Mouse (Mus musculus): ENCODE data around the gene Hbp1.

Hbp1 gene

GRCm38 (mm10) chr12:31950659-31951031 is 310 bp upstream of the Hbp1 start:
- no peak for DNase-seq (ENCODE audit: low spot score)

- DNase-seq (ENCODE audit: low spot score) = peak; percentile 97
Observed at GRCm38 (mm10) chr12:31949193-31949741, 1.1 kb downstream of the Hbp1 start.

GRCm38 (mm10) chr12:31948101-31949000 is 2.0 kb downstream of the Hbp1 start:
- DNase-seq (ENCODE audit: low spot score) = no peak

- peak; percentile 31 for DNase-seq (ENCODE audit: low spot score)
Observed at GRCm38 (mm10) chr12:31947476-31947875, 2.9 kb downstream of the Hbp1 start.

- DNase-seq (ENCODE audit: low spot score) = no peak
Observed at GRCm38 (mm10) chr12:31944405-31944804, 5.9 kb downstream of the Hbp1 start.

GRCm38 (mm10) chr12:31943020-31943654 is 7.2 kb downstream of the Hbp1 start:
- DNase-seq (ENCODE audit: low spot score) = no peak

GRCm38 (mm10) chr12:31939026-31939425 is 11.3 kb downstream of the Hbp1 start:
- DNase-seq (ENCODE audit: low spot score) = no peak

GRCm38 (mm10) chr12:31938391-31938997 is 11.8 kb downstream of the Hbp1 start:
- DNase-seq (ENCODE audit: low spot score) = no peak

GRCm38 (mm10) chr12:31937613-31938012 is 12.7 kb downstream of the Hbp1 start:
- DNase-seq (ENCODE audit: low spot score) = no peak

GRCm38 (mm10) chr12:31936657-31937300 is 13.6 kb downstream of the Hbp1 start:
- DNase-seq (ENCODE audit: low spot score) = no peak

GRCm38 (mm10) chr12:31931818-31932217 is 18.5 kb downstream of the Hbp1 start:
- no peak for DNase-seq (ENCODE audit: low spot score)

- DNase-seq (ENCODE audit: low spot score) = no peak
Observed at GRCm38 (mm10) chr12:31928498-31928897, 21.8 kb downstream of the Hbp1 start.

- DNase-seq (ENCODE audit: low spot score) = peak; percentile 66
Observed at GRCm38 (mm10) chr12:31926661-31927061, 23.7 kb downstream of the Hbp1 start.

- no peak for DNase-seq (ENCODE audit: low spot score)
Observed at GRCm38 (mm10) chr12:31925343-31925742, 25.0 kb downstream of the Hbp1 start.

- DNase-seq (ENCODE audit: low spot score) = no peak
Observed at GRCm38 (mm10) chr12:31924135-31924534, 26.2 kb downstream of the Hbp1 start.

GRCm38 (mm10) chr12:31920464-31921405 is 29.6 kb downstream of the Hbp1 start:
- DNase-seq (ENCODE audit: low spot score) = no peak

GRCm38 (mm10) chr12:31917245-31917644 is 33.1 kb downstream of the Hbp1 start:
- peak; percentile 51 for DNase-seq (ENCODE audit: low spot score)

GRCm38 (mm10) chr12:31916691-31917090 is 33.6 kb downstream of the Hbp1 start:
- DNase-seq (ENCODE audit: low spot score) = no peak

- peak; percentile 38 for DNase-seq (ENCODE audit: low spot score)
Observed at GRCm38 (mm10) chr12:31913614-31914013, 36.7 kb downstream of the Hbp1 start.

- no peak for DNase-seq (ENCODE audit: low spot score)
Observed at GRCm38 (mm10) chr12:31912966-31913551, 37.3 kb downstream of the Hbp1 start.

- DNase-seq (ENCODE audit: low spot score) = no peak
Observed at GRCm38 (mm10) chr12:31907436-31907835, 42.9 kb downstream of the Hbp1 start.

Measured in adipocyte (in vitro differentiated cells).